Mouse (Mus musculus) kidney, adult 8-10 months (tissue): ENCODE data around the gene Vhl.

ENCODE experiments used
- DNase-seq, 2 experiments: peaks; one replicate each; pipeline ENCODE4 v3.0.0; 2022

Gene Vhl

GRCm38 (mm10) chr6:113623941-113624751, at the start of gene Vhl:
Vhl (plus strand) TSS chr6:113623959.
- DNase-seq = peak; percentile 89

- no peak for DNase-seq
Measured at GRCm38 (mm10) chr6:113576044-113576443, 47.7 kb upstream of the Vhl start.

- DNase-seq = no peak
Measured at GRCm38 (mm10) chr6:113579306-113579705, 44.5 kb upstream of the Vhl start.

- DNase-seq = no peak
Measured at GRCm38 (mm10) chr6:113583023-113583422, 40.7 kb upstream of the Vhl start.

- no peak for DNase-seq
Measured at GRCm38 (mm10) chr6:113585065-113585464, 38.7 kb upstream of the Vhl start.

DNA sequence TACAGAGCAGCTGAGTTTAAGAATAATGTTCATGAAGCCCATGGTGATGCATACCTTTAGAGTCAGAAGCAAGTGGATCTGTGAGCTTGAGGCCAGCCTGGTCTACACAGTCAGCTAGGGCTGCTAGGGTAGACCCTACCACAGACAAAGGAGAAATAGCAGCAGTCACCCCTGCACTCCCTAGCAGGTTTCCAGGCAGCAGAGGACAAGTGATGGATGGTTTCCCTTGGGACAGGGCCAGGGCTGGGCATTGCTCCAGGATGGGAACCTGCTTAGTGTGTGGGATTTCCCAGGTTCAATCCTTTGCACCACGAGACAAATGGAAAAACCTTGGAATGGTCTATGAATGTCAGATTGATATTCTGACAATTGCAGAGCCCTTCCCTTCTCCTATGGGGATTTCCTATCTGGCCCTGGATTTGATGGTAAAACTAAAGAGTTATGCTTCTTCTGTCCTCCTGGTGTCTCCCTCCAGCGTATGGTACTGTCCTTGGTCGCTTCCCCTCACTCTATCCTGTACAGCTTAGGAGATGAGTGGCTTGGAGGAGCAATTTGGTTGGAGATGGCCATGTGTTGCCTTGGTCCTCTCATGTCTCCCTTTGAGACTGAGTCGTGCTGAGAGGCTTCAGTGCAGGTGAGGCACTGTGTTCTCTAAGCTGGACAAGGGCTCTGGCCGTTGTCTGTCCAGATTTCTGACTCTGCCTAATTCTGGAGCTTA, 37.1 kb upstream of the Vhl start:
- DNase-seq = peak; percentile 64 to 80

- no peak for DNase-seq
Measured at GRCm38 (mm10) chr6:113592637-113593036, 31.1 kb upstream of the Vhl start.

GRCm38 (mm10) chr6:113597945-113598344, 25.8 kb upstream of the Vhl start:
- no peak for DNase-seq

GRCm38 (mm10) chr6:113599833-113600232, 23.9 kb upstream of the Vhl start:
- peak in 1 of 2 experiments; percentile 16 for DNase-seq

GRCm38 (mm10) chr6:113600543-113601139, 23.1 kb upstream of the Vhl start, which contains the start of gene Fancd2os:
Fancd2os (minus strand) TSS chr6:113600715.
- peak; percentile 15 to 31 for DNase-seq

DNA sequence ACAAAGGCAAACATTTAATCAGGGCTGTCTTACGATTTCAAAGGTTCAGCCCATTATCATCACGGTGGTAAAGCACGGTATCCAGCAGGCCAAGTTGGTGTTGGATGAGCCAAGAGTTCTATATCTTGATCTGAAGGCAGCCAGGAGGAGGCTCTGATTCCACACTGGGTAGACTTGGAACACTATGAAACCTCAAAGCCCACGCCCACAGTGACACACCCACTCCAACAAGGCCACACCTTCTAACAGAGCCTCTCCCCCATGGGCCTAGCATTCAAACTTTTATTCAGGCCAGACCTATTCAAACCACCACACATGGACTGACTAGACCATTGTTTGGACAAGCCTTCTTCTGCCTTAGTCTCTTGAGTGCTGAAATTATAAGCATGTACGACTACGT, 20.9 kb upstream of the Vhl start:
- DNase-seq = no peak

- DNase-seq = no peak
Measured at GRCm38 (mm10) chr6:113603993-113604392, 19.8 kb upstream of the Vhl start.

GRCm38 (mm10) chr6:113604432-113605223, 19.1 kb upstream of the Vhl start, which contains the start of gene Brk1:
Brk1 (plus strand) TSS chr6:113604772.
- DNase-seq = peak; percentile 87 to 88

GRCm38 (mm10) chr6:113605224-113605545, 18.6 kb upstream of the Vhl start:
- DNase-seq = no peak

DNA sequence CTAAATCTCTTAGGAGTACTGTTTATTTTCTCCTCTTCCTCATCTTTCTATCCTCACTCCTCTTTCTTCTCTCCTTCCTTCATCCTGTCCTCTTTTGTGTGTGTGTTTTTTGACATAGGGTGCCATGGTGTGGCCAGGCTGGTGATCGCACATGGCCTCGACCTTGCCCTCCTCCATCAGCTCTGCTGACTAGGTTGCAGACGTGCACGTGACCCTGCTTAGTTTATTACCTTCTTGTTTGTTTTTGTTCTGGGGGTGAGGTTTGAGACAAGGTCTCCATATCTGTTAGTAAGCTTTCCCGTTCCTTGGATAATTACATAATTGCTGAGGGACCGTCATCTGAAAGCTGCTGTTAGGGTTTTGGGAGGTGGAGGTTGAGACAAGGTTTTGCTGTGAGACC, 14.9 kb upstream of the Vhl start:
- DNase-seq = no peak

DNA sequence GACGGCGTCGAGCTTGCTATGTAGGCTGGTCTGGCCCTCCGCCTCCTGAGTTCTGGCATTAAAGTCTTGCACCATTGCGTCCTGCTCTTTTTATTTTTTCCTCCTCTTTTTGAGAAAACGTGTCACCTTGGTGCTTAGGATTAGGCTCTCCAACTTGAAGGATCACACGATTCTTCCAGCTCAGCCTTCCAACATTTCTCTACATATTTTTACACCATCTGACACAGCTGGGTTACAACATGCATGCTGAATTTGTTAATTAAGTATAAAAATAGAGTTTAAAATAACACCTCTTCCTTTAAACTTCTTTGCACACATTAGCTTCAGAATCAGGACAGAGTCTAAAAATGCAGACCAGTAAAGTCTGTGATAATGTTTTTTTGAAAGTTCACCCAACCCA, 14.5 kb upstream of the Vhl start:
- DNase-seq = no peak

- DNase-seq = no peak
Measured at GRCm38 (mm10) chr6:113612258-113612969, 11.3 kb upstream of the Vhl start.

- DNase-seq = no peak
Measured at GRCm38 (mm10) chr6:113614152-113614551, 9.6 kb upstream of the Vhl start.

DNA sequence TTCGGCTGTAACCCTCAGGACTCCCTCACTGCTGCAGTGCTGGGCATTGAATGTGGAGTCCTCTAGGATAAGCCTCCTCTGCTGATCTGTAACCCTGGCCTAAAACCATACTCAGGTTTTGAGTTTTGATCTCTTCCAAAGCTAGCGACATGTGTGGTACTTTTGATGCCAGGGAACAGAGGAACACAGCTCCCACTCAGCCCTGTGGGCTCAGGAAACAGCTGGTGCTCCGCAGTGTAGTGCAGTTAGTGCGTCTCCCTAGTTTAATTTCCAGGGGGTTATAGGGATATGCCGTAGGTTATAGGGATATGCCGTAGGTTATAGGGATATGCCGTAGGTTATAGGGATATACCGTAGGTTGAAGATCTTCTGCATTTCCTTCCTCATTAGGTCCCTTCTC, 8.8 kb upstream of the Vhl start:
- DNase-seq = no peak

- DNase-seq = no peak
Measured at GRCm38 (mm10) chr6:113615489-113615888, 8.3 kb upstream of the Vhl start.

- no peak for DNase-seq
Measured at GRCm38 (mm10) chr6:113623386-113623785, 373 bp upstream of the Vhl start.
